Mouse (Mus musculus): Measurements from ENCODE around the gene Ctnnd2. TPM values are rescaled to one million over a fixed set of nuclear protein-coding genes. Genes with fewer than 3 reads are reported as not detected.

Ctnnd2 gene
- total RNA-seq, 2 experiments from 2014 or later, result 4.1 TPM; not detected in 1

GRCm38 (mm10) chr15:30463471-30464047 lies 291.2 kb downstream of the Ctnnd2 start:
- no peak for ATAC-seq (replicated peaks; ENCODE audit: low FRiP score, low TSS enrichment, poor library complexity, severe bottlenecking)

GRCm38 (mm10) chr15:30466950-30467543 lies 294.7 kb downstream of the Ctnnd2 start:
- no peak for ATAC-seq (replicated peaks; ENCODE audit: low FRiP score, low TSS enrichment, poor library complexity, severe bottlenecking)

GRCm38 (mm10) chr15:30468773-30469172 lies 296.4 kb downstream of the Ctnnd2 start:
- ATAC-seq (replicated peaks; ENCODE audit: low FRiP score, low TSS enrichment, poor library complexity, severe bottlenecking), result no peak

GRCm38 (mm10) chr15:30471280-30471966 lies 299.0 kb downstream of the Ctnnd2 start:
- no peak for ATAC-seq (replicated peaks; ENCODE audit: low FRiP score, low TSS enrichment, poor library complexity, severe bottlenecking)

GRCm38 (mm10) chr15:30480676-30481075 lies 308.3 kb downstream of the Ctnnd2 start:
- no peak for ATAC-seq (replicated peaks; ENCODE audit: low FRiP score, low TSS enrichment, poor library complexity, severe bottlenecking)

- no peak for ATAC-seq (replicated peaks; ENCODE audit: low FRiP score, low TSS enrichment, poor library complexity, severe bottlenecking)
Measured at GRCm38 (mm10) chr15:30506476-30506875, 334.1 kb downstream of the Ctnnd2 start.

- ATAC-seq (replicated peaks; ENCODE audit: low FRiP score, low TSS enrichment, poor library complexity, severe bottlenecking), result no peak
Measured at GRCm38 (mm10) chr15:30512467-30512866, 340.1 kb downstream of the Ctnnd2 start.

GRCm38 (mm10) chr15:30513122-30513521 lies 340.7 kb downstream of the Ctnnd2 start:
- no peak for ATAC-seq (replicated peaks; ENCODE audit: low FRiP score, low TSS enrichment, poor library complexity, severe bottlenecking)

GRCm38 (mm10) chr15:30515425-30515824 lies 343.0 kb downstream of the Ctnnd2 start:
- no peak for ATAC-seq (replicated peaks; ENCODE audit: low FRiP score, low TSS enrichment, poor library complexity, severe bottlenecking)

GRCm38 (mm10) chr15:30541459-30541858 lies 369.1 kb downstream of the Ctnnd2 start:
- no peak for ATAC-seq (replicated peaks; ENCODE audit: low FRiP score, low TSS enrichment, poor library complexity, severe bottlenecking)

- no peak for ATAC-seq (replicated peaks; ENCODE audit: low FRiP score, low TSS enrichment, poor library complexity, severe bottlenecking)
Measured at GRCm38 (mm10) chr15:30548263-30548662, 375.9 kb downstream of the Ctnnd2 start.

GRCm38 (mm10) chr15:30550956-30551355 lies 378.6 kb downstream of the Ctnnd2 start:
- ATAC-seq (replicated peaks; ENCODE audit: low FRiP score, low TSS enrichment, poor library complexity, severe bottlenecking), result no peak

GRCm38 (mm10) chr15:30553910-30554406 lies 381.6 kb downstream of the Ctnnd2 start:
- no peak for ATAC-seq (replicated peaks; ENCODE audit: low FRiP score, low TSS enrichment, poor library complexity, severe bottlenecking)

GRCm38 (mm10) chr15:30555787-30556186 lies 383.4 kb downstream of the Ctnnd2 start:
- ATAC-seq (replicated peaks; ENCODE audit: low FRiP score, low TSS enrichment, poor library complexity, severe bottlenecking), result no peak

- ATAC-seq (replicated peaks; ENCODE audit: low FRiP score, low TSS enrichment, poor library complexity, severe bottlenecking), result no peak
Measured at GRCm38 (mm10) chr15:30562375-30562774, 390.0 kb downstream of the Ctnnd2 start.

- ATAC-seq (replicated peaks; ENCODE audit: low FRiP score, low TSS enrichment, poor library complexity, severe bottlenecking), result no peak
Measured at GRCm38 (mm10) chr15:30564594-30564993, 392.2 kb downstream of the Ctnnd2 start.

- no peak for ATAC-seq (replicated peaks; ENCODE audit: low FRiP score, low TSS enrichment, poor library complexity, severe bottlenecking)
Measured at GRCm38 (mm10) chr15:30570254-30570800, 397.9 kb downstream of the Ctnnd2 start.

- ATAC-seq (replicated peaks; ENCODE audit: low FRiP score, low TSS enrichment, poor library complexity, severe bottlenecking), result no peak
Measured at GRCm38 (mm10) chr15:30587446-30587845, 415.1 kb downstream of the Ctnnd2 start.

GRCm38 (mm10) chr15:30590865-30591264 lies 418.5 kb downstream of the Ctnnd2 start:
- ATAC-seq (replicated peaks; ENCODE audit: low FRiP score, low TSS enrichment, poor library complexity, severe bottlenecking), result no peak

- ATAC-seq (replicated peaks; ENCODE audit: low FRiP score, low TSS enrichment, poor library complexity, severe bottlenecking), result no peak
Measured at GRCm38 (mm10) chr15:30595507-30595906, 423.1 kb downstream of the Ctnnd2 start.

Data from megakaryocyte-erythroid progenitor cell, adult 5-6 weeks (primary cell).